Mouse (Mus musculus) myocyte (in vitro differentiated cells): ENCODE data around the gene Sv2c.

Source experiments
- CEBPB ChIP-seq: IDR thresholded peaks from 2 replicates; pipeline ENCODE4 v1.6.1; 2011; ENCODE audit warnings: mild to moderate bottlenecking, moderate library complexity; ENCODE audit not compliant: poor library complexity, insufficient read depth, severe bottlenecking
- E2F4 ChIP-seq: IDR thresholded peaks from one replicate; pipeline ENCODE4 v1.6.1; 2011; ENCODE audit warnings: mild to moderate bottlenecking, control low read depth, moderate library complexity; ENCODE audit not compliant: insufficient read depth
- MAX ChIP-seq: IDR thresholded peaks from one replicate; pipeline ENCODE4 v1.6.1; 2011; ENCODE audit warnings: low read depth, mild to moderate bottlenecking, control low read depth
- MYOD1 ChIP-seq, 3 experiments: IDR thresholded peaks; one replicate each; pipeline ENCODE4 v1.6.1; 2011; ENCODE audit warnings: control low read depth in 2 of 3, low read depth in 2 of 3, mild to moderate bottlenecking in 2 of 3, moderate library complexity in 1 of 3; ENCODE audit not compliant: insufficient read length in 2 of 3, control insufficient read depth in 1 of 3
- MYOG ChIP-seq, 3 experiments: IDR thresholded peaks; one replicate each; pipeline ENCODE4 v1.6.1; 2011; ENCODE audit warnings: control low read depth in 2 of 3, low read depth in 2 of 3, mild to moderate bottlenecking in 2 of 3; ENCODE audit not compliant: insufficient read length in 2 of 3, control insufficient read depth in 1 of 3, insufficient read depth in 1 of 3
- POLR2A ChIP-seq: IDR thresholded peaks from one replicate; pipeline ENCODE4 v1.6.1; 2011; ENCODE audit warnings: low read depth, mild to moderate bottlenecking, control low read depth, moderate library complexity; ENCODE audit not compliant: insufficient read length
- POLR2AphosphoS2 ChIP-seq: IDR thresholded peaks from one replicate; pipeline ENCODE4 v1.6.1; 2011; ENCODE audit warnings: low read depth, control low read depth; ENCODE audit not compliant: insufficient read length
- REST ChIP-seq: IDR thresholded peaks from one replicate; pipeline ENCODE4 v1.6.1; 2011; ENCODE audit warnings: mild to moderate bottlenecking, control low read depth, moderate library complexity; ENCODE audit not compliant: insufficient read depth, insufficient read length
- SRF ChIP-seq: IDR thresholded peaks from one replicate; pipeline ENCODE4 v1.6.1; 2011; ENCODE audit warnings: low read depth; ENCODE audit not compliant: control insufficient read depth, insufficient read length
- TCF12 ChIP-seq: IDR thresholded peaks from one replicate; pipeline ENCODE4 v1.6.1; 2011; ENCODE audit warnings: mild to moderate bottlenecking, control low read depth; ENCODE audit not compliant: poor library complexity, insufficient read depth, severe bottlenecking
- TCF3 ChIP-seq: IDR thresholded peaks from one replicate; pipeline ENCODE4 v1.6.1; 2011; ENCODE audit warnings: low read depth, control low read depth; ENCODE audit not compliant: insufficient read length
- USF1 ChIP-seq: IDR thresholded peaks from one replicate; pipeline ENCODE4 v1.6.1; 2011; ENCODE audit warnings: low read depth, mild to moderate bottlenecking, control low read depth, moderate library complexity

- no peak for TF ChIP-seq POLR2A
- TF ChIP-seq CEBPB, result no peak
- no peak for TF ChIP-seq REST
- TF ChIP-seq TCF3, result no peak
- no peak for TF ChIP-seq E2F4
- no peak for TF ChIP-seq USF1
- TF ChIP-seq TCF12, result no peak
- TF ChIP-seq POLR2AphosphoS2, result no peak
- TF ChIP-seq MAX, result no peak
- no peak for TF ChIP-seq MYOD1 (IDR thresholded peaks at IDR 0.05; ENCODE audit: control insufficient read depth in 1 of 3, insufficient read length in 2 of 3, low read depth in 2 of 3)
- no peak for TF ChIP-seq MYOG (IDR thresholded peaks at IDR 0.05; ENCODE audit: control insufficient read depth in 1 of 3, insufficient read depth in 1 of 3, insufficient read length in 2 of 3, low read depth in 2 of 3)
- TF ChIP-seq SRF, result no peak
Measured at GRCm38 (mm10) chr13:95952263-95952662, 180.1 kb downstream of the Sv2c start.
